Mouse (Mus musculus): ENCODE measurements at regions not wholly inside any gene's neighbourhood (a gene's known extent, or its start where the extent isn't known, plus 50 kb on each side); places are given as distances from the start of the nearest gene placed in this dataset.

DNA sequence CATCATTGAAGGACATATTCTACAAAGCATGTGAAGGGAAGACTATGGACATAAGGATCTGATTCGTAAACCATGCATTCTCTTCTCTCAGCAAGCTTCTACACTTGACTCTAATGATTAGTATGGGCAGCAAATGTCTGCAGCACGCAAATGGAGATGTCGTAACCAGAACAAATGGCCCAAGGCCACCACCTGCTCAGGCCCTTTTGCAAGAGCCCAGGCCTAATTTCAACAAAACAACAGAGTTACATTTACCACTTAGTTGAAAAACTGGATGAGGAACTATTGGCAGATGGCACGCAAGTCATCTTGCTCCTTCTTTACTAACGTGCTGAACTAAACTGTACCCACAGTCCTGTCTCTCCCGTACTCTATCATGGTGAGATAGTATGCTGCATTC lies 113.7 kb upstream of the Adgrl2 start:
- Histone ChIP-seq H3K27ac (replicated peaks) (no peak overlapping the region), H3K27me3 (ENCODE audit: control insufficient read depth, insufficient read depth, low read length) (no peaks in the 10 kb centered on the region), H3K9me3 (ENCODE audit: control insufficient read depth, low read length) (no peaks in the 10 kb centered on the region), H3K4me2 (replicated peaks; ENCODE audit: low read depth) (no peak overlapping the region), H3K9ac (ENCODE audit: low read length) (no peak overlapping the region), H3K36me3 (ENCODE audit: control insufficient read depth, insufficient read depth, low read length) (no peaks in the 10 kb centered on the region), H3K4me3 (ENCODE audit: low read depth, low read length) (no peak overlapping the region), H3K4me1 (replicated peaks; ENCODE audit: control insufficient read depth, insufficient read depth) (no peaks in the 10 kb centered on the region)
- ATAC-seq (ENCODE audit: low FRiP score, low TSS enrichment): no peak
- TF ChIP-seq EP300 (optimal IDR thresholded peaks at IDR 0.05) (no peak), CTCF (IDR thresholded peaks at IDR 0.05; ENCODE audit: low read depth) (no peak)
- no peak for DNase-seq (ENCODE audit: low spot score)
- 80% methylated on average over 6 of the region's 6 CpGs for WGBS

DNA sequence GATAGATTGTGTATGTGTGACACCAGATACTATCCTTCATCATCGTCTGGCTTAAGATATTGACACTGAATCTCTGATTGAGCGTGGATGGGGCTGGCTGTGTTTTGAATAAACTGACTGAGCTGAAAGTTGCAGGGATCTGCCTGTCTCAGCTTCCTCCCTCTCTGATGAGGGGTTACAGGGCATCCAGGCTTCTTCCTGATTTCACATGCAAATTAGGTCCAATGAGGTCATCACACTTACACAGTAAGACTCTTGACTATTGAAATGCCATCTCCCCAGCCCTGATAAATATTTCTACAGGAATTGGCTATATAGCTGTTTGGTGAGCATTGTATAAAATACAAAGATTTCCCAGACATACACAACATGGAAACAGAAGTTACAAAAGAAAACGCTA lies 113.1 kb upstream of the Adgrl2 start:
- Histone ChIP-seq H3K4me2 (replicated peaks; ENCODE audit: low read depth) (no peak overlapping the region), H3K27me3 (ENCODE audit: control insufficient read depth, insufficient read depth, low read length) (no peaks in the 10 kb centered on the region), H3K9me3 (ENCODE audit: control insufficient read depth, low read length) (no peaks in the 10 kb centered on the region), H3K27ac (replicated peaks) (no peak overlapping the region), H3K9ac (ENCODE audit: low read length) (no peak overlapping the region), H3K4me3 (ENCODE audit: low read depth, low read length) (no peak overlapping the region), H3K4me1 (replicated peaks; ENCODE audit: control insufficient read depth, insufficient read depth) (no peaks in the 10 kb centered on the region), H3K36me3 (ENCODE audit: control insufficient read depth, insufficient read depth, low read length) (no peaks in the 10 kb centered on the region)
- WGBS: 86% methylated on average over 3 of the region's 3 CpGs
- no peak for DNase-seq (ENCODE audit: low spot score)
- TF ChIP-seq EP300 (optimal IDR thresholded peaks at IDR 0.05) (no peak), CTCF (IDR thresholded peaks at IDR 0.05; ENCODE audit: low read depth) (no peak)
- no peak for ATAC-seq (ENCODE audit: low FRiP score, low TSS enrichment)

DNA sequence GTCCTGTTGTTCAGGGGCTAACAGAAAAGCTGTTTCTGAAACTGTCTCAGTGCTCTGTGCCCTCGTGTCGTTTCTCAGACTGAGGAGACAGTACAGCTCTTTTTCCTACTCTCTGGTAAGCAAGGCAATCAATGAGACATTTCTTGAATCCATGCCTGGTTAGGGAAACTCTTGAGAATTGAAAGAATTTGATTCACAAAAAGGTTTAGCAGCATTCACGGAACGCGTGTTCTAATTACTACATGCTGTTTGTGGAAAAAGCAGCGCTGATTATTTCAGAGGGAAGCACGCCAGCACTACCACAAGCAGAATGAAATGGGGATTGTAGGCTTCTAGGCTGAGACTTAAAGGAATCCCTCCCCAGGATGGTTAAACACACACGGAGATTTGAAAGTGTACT lies 112.5 kb upstream of the Adgrl2 start:
- no peak for ATAC-seq (ENCODE audit: low FRiP score, low TSS enrichment)
- 70% methylated on average over 8 of the region's 8 CpGs for WGBS

DNA sequence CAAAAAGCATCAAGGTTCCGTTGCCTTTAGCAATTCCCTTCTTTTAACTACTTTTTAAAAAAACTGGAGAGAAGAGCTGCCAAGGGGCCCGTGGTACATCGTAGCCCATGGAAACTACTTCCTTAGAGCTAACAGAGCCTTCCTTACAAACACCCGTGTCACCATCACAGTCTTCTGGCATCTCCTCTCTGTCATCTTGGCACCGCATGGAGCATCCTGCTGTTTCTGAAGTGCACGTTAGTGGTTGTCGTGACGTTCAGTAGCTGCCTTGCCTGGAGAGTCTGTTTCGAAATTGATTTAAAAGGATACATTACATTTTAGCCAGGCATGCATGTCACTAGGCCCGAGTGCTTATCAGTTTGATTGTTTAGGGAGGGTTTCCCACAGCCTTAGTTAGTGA lies 111.4 kb upstream of the Adgrl2 start:
- Histone ChIP-seq H3K9ac (ENCODE audit: low read length) (no peak overlapping the region), H3K27me3 (ENCODE audit: control insufficient read depth, insufficient read depth, low read length) (no peaks in the 10 kb centered on the region), H3K4me2 (replicated peaks; ENCODE audit: low read depth) (no peak overlapping the region), H3K27ac (replicated peaks) (no peak overlapping the region), H3K4me1 (replicated peaks; ENCODE audit: control insufficient read depth, insufficient read depth) (no peaks in the 10 kb centered on the region), H3K9me3 (ENCODE audit: control insufficient read depth, low read length) (no peaks in the 10 kb centered on the region), H3K36me3 (ENCODE audit: control insufficient read depth, insufficient read depth, low read length) (no peaks in the 10 kb centered on the region), H3K4me3 (ENCODE audit: low read depth, low read length) (no peak overlapping the region)
- no peak for TF ChIP-seq CTCF (IDR thresholded peaks at IDR 0.05; ENCODE audit: low read depth)
- TF ChIP-seq EP300 (optimal IDR thresholded peaks at IDR 0.05): no peak
- ATAC-seq (ENCODE audit: low FRiP score, low TSS enrichment) (no peak), DNase-seq (ENCODE audit: low spot score) (no peak)
- 82% methylated on average over 10 of the region's 10 CpGs for WGBS

More for the DNA sequence above, 112.5 kb upstream of the Adgrl2 start:
- Histone ChIP-seq H3K4me2 (replicated peaks; ENCODE audit: low read depth) (no peak overlapping the region), H3K4me1 (replicated peaks; ENCODE audit: control insufficient read depth, insufficient read depth) (no peaks in the 10 kb centered on the region), H3K27me3 (ENCODE audit: control insufficient read depth, insufficient read depth, low read length) (no peaks in the 10 kb centered on the region), H3K9me3 (ENCODE audit: control insufficient read depth, low read length) (no peaks in the 10 kb centered on the region), H3K27ac (replicated peaks) (no peak overlapping the region), H3K4me3 (ENCODE audit: low read depth, low read length) (no peak overlapping the region), H3K36me3 (ENCODE audit: control insufficient read depth, insufficient read depth, low read length) (no peaks in the 10 kb centered on the region), H3K9ac (ENCODE audit: low read length) (no peak overlapping the region)
- DNase-seq (ENCODE audit: low spot score): no peak
- TF ChIP-seq CTCF (IDR thresholded peaks at IDR 0.05; ENCODE audit: low read depth): no peak
- TF ChIP-seq EP300 (optimal IDR thresholded peaks at IDR 0.05): no peak

DNA sequence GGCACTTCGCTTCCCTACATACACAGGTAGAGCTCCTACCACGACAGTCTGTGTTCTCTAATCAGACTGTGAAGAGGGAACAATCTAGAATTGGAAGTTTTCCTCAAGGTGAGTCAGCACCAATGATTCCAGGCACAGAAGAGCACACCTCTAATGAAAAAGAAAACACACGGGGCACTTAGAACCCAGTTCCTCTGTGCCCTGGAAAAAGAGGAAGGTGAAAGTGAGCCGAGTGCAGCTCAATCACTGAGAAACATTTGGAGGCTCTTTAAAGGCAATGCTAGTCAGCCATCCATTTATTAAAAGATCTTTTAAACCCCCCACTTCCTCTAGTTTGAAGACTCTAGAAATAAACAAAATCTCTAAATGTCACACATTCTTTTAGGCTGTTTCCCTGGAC lies 108.4 kb upstream of the Adgrl2 start:
- DNase-seq (ENCODE audit: low spot score) (no peak), ATAC-seq (ENCODE audit: low FRiP score, low TSS enrichment) (no peak)
- Histone ChIP-seq H3K36me3 (ENCODE audit: control insufficient read depth, insufficient read depth, low read length) (no peaks in the 10 kb centered on the region), H3K4me1 (replicated peaks; ENCODE audit: control insufficient read depth, insufficient read depth) (no peaks in the 10 kb centered on the region), H3K9ac (ENCODE audit: low read length) (no peak overlapping the region), H3K9me3 (ENCODE audit: control insufficient read depth, low read length) (no peaks in the 10 kb centered on the region), H3K27me3 (ENCODE audit: control insufficient read depth, insufficient read depth, low read length) (no peaks in the 10 kb centered on the region), H3K27ac (replicated peaks) (no peak overlapping the region), H3K4me2 (replicated peaks; ENCODE audit: low read depth) (no peak overlapping the region), H3K4me3 (ENCODE audit: low read depth, low read length) (no peak overlapping the region)
- WGBS: 57% methylated on average over 4 of the region's 4 CpGs
- TF ChIP-seq CTCF (IDR thresholded peaks at IDR 0.05; ENCODE audit: low read depth) (no peak), EP300 (optimal IDR thresholded peaks at IDR 0.05) (no peak)

DNA sequence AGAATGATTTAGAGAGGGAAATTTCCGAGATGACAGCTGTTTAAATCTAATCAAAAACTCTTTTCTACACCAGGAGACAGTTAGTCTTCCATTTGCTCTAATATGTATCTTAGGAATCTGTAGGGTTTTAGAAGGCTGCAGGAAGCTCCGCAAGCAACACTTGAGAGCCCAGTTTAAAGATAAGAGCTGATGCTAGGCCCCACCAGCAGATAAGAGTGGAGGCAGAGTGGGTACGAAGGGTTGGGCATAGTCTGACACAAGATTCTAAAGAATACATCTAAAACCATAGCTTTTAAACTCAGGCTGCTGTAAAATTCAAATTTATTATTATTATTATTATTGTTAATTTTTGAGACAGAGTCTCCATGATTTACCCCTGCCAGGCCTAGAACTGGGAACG lies 106.7 kb upstream of the Adgrl2 start:
- no peaks in the 10 kb centered on the region for H3K9me3 ChIP-seq (ENCODE audit: control insufficient read depth, low read length)
- H3K27ac ChIP-seq (replicated peaks): no peak overlapping the region
- TF ChIP-seq EP300 (optimal IDR thresholded peaks at IDR 0.05) (no peak), CTCF (IDR thresholded peaks at IDR 0.05; ENCODE audit: low read depth) (no peak)
- ATAC-seq (ENCODE audit: low FRiP score, low TSS enrichment) (no peak), DNase-seq (ENCODE audit: low spot score) (no peak)
- H3K27me3 ChIP-seq (ENCODE audit: control insufficient read depth, insufficient read depth, low read length): no peaks in the 10 kb centered on the region
- no peak overlapping the region for H3K4me2 ChIP-seq (replicated peaks; ENCODE audit: low read depth)
- H3K9ac ChIP-seq (ENCODE audit: low read length): no peak overlapping the region
- WGBS: 71% methylated on average over 4 of the region's 4 CpGs
- no peaks in the 10 kb centered on the region for H3K4me1 ChIP-seq (replicated peaks; ENCODE audit: control insufficient read depth, insufficient read depth)
- H3K36me3 ChIP-seq (ENCODE audit: control insufficient read depth, insufficient read depth, low read length): no peaks in the 10 kb centered on the region
- no peak overlapping the region for H3K4me3 ChIP-seq (ENCODE audit: low read depth, low read length)
